Mouse (Mus musculus) myocyte (in vitro differentiated cells): Measurements from ENCODE around the gene Anks1b. TPM values are rescaled to one million over a fixed set of nuclear protein-coding genes. Genes with fewer than 3 reads are reported as not detected.

Experiments
- H3K27me3 ChIP-seq: one replicate; pipeline ENCODE4 v1.6.1; 2011; ENCODE audit not compliant: control insufficient read depth, insufficient read depth, insufficient read length
- H3K36me3 ChIP-seq: one replicate; pipeline ENCODE4 v1.6.1; 2011; ENCODE audit not compliant: control insufficient read depth, insufficient read depth
- H3K4me2 ChIP-seq: one replicate; pipeline ENCODE4 v1.6.1; 2011; ENCODE audit warnings: low read depth, control low read depth
- H3K4me3 ChIP-seq: one replicate; pipeline ENCODE4 v1.5.1; 2011; ENCODE audit warnings: mild to moderate bottlenecking, control low read depth, moderate library complexity
- H3K79me2 ChIP-seq: one replicate; pipeline ENCODE4 v1.6.1; 2011; ENCODE audit not compliant: control insufficient read depth, insufficient read depth
- H3ac ChIP-seq: one replicate; pipeline ENCODE4 v1.6.1; 2011; ENCODE audit not compliant: control insufficient read depth, insufficient read length
- CEBPB ChIP-seq: IDR thresholded peaks from 2 replicates; pipeline ENCODE4 v1.6.1; 2011; ENCODE audit warnings: mild to moderate bottlenecking, moderate library complexity; ENCODE audit not compliant: poor library complexity, insufficient read depth, severe bottlenecking
- E2F4 ChIP-seq: IDR thresholded peaks from one replicate; pipeline ENCODE4 v1.6.1; 2011; ENCODE audit warnings: mild to moderate bottlenecking, control low read depth, moderate library complexity; ENCODE audit not compliant: insufficient read depth
- MAX ChIP-seq: IDR thresholded peaks from one replicate; pipeline ENCODE4 v1.6.1; 2011; ENCODE audit warnings: low read depth, mild to moderate bottlenecking, control low read depth
- MYOD1 ChIP-seq, 3 experiments: IDR thresholded peaks; one replicate each; pipeline ENCODE4 v1.6.1; 2011; ENCODE audit warnings: control low read depth in 2 of 3, low read depth in 2 of 3, mild to moderate bottlenecking in 2 of 3, moderate library complexity in 1 of 3; ENCODE audit not compliant: insufficient read length in 2 of 3, control insufficient read depth in 1 of 3
- MYOG ChIP-seq, 3 experiments: IDR thresholded peaks; one replicate each; pipeline ENCODE4 v1.6.1; 2011; ENCODE audit warnings: control low read depth in 2 of 3, low read depth in 2 of 3, mild to moderate bottlenecking in 2 of 3; ENCODE audit not compliant: insufficient read length in 2 of 3, control insufficient read depth in 1 of 3, insufficient read depth in 1 of 3
- POLR2A ChIP-seq: IDR thresholded peaks from one replicate; pipeline ENCODE4 v1.6.1; 2011; ENCODE audit warnings: low read depth, mild to moderate bottlenecking, control low read depth, moderate library complexity; ENCODE audit not compliant: insufficient read length
- POLR2AphosphoS2 ChIP-seq: IDR thresholded peaks from one replicate; pipeline ENCODE4 v1.6.1; 2011; ENCODE audit warnings: low read depth, control low read depth; ENCODE audit not compliant: insufficient read length
- REST ChIP-seq: IDR thresholded peaks from one replicate; pipeline ENCODE4 v1.6.1; 2011; ENCODE audit warnings: mild to moderate bottlenecking, control low read depth, moderate library complexity; ENCODE audit not compliant: insufficient read depth, insufficient read length
- SRF ChIP-seq: IDR thresholded peaks from one replicate; pipeline ENCODE4 v1.6.1; 2011; ENCODE audit warnings: low read depth; ENCODE audit not compliant: control insufficient read depth, insufficient read length
- TCF12 ChIP-seq: IDR thresholded peaks from one replicate; pipeline ENCODE4 v1.6.1; 2011; ENCODE audit warnings: mild to moderate bottlenecking, control low read depth; ENCODE audit not compliant: poor library complexity, insufficient read depth, severe bottlenecking
- TCF3 ChIP-seq: IDR thresholded peaks from one replicate; pipeline ENCODE4 v1.6.1; 2011; ENCODE audit warnings: low read depth, control low read depth; ENCODE audit not compliant: insufficient read length
- USF1 ChIP-seq: IDR thresholded peaks from one replicate; pipeline ENCODE4 v1.6.1; 2011; ENCODE audit warnings: low read depth, mild to moderate bottlenecking, control low read depth, moderate library complexity
- polyA plus RNA-seq: library from polyadenylated mRNA; unstranded; fragments of >200 nt; fragmentation: generic; extraction: Trizol; gene quantifications from one replicate; pipeline ENCODE4 v1.2.1, GENCODE M21; 2012; ENCODE audit warnings: missing spikeins

Anks1b gene
- polyA plus RNA-seq, 1 experiment, result 0.13 TPM

DNA sequence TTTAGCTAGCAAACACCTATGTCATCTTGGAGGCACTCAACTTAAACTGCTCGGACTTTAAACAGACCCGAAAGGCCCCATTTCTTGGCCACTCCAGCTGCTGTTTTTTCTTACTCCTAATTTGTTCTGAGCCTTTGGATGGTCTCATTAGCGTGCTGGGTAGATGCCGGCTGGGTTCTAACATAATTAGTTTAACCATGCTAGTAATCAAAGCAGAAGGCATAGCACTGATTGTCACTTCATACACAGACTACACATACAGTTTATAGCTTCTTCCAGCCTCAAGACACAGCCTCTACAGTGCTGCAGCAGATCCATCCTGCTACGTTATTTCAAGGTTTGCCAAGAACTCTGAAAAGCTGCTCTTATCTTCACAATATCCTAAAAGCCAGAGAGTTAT, 1120.6 kb downstream of the Anks1b start:
- no peaks in the 10 kb centered on the region for H3K27me3 ChIP-seq
- no peaks in the 10 kb centered on the region for H3K79me2 ChIP-seq
- TF ChIP-seq REST (no peak), MAX (no peak), POLR2A (no peak), POLR2AphosphoS2 (no peak), CEBPB (no peak), TCF12 (no peak), SRF (no peak), TCF3 (no peak), MYOD1 (IDR thresholded peaks at IDR 0.05; ENCODE audit: control insufficient read depth in 1 of 3, insufficient read length in 2 of 3, low read depth in 2 of 3) (no peak)
- peaks cover 39% of the 10 kb centered on the region for H3K36me3 ChIP-seq
- H3ac ChIP-seq, result no peak overlapping the region
- no peak overlapping the region for H3K4me3 ChIP-seq
- H3K4me2 ChIP-seq, result no peak overlapping the region

DNA sequence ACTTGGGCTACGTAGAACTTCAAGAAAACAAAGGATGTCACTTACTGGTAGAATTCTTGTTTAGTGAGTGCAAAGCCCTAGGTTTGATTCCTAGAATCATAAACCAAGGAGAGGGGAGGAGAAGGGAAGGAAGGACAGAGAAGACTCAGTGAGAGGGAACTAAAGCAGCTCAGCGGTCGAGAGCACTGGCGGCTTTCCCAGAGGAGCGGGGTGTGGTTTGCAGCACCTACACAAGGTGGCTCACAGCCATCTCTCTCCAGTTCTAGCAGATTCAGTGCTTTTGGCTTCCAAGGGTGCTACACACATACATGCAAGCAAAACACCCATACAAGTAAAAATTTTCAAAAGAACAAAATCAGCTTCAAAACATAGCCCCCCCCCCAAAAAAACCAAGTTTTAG, 1126.6 kb downstream of the Anks1b start:
- Histone ChIP-seq H3K79me2 (no peaks in the 10 kb centered on the region), H3K36me3 (peaks cover 18% of the 10 kb centered on the region), H3ac (no peak overlapping the region), H3K4me3 (no peak overlapping the region), H3K27me3 (no peaks in the 10 kb centered on the region), H3K4me2 (no peak overlapping the region)
- TF ChIP-seq POLR2AphosphoS2, result no peak
- no peak for TF ChIP-seq POLR2A
- TF ChIP-seq E2F4, result no peak
- TF ChIP-seq MYOG (IDR thresholded peaks at IDR 0.05; ENCODE audit: control insufficient read depth in 1 of 3, insufficient read depth in 1 of 3, insufficient read length in 2 of 3, low read depth in 2 of 3), result no peak
- TF ChIP-seq TCF12, result no peak
- TF ChIP-seq USF1, result no peak
- no peak for TF ChIP-seq TCF3
- TF ChIP-seq MAX, result no peak
- no peak for TF ChIP-seq CEBPB
- TF ChIP-seq MYOD1 (IDR thresholded peaks at IDR 0.05; ENCODE audit: control insufficient read depth in 1 of 3, insufficient read length in 2 of 3, low read depth in 2 of 3), result no peak
- TF ChIP-seq SRF, result no peak

GRCm38 (mm10) chr10:91001421-91001820, 1128.1 kb downstream of the Anks1b start:
- TF ChIP-seq E2F4 (no peak), REST (no peak), TCF3 (no peak), MYOG (IDR thresholded peaks at IDR 0.05; ENCODE audit: control insufficient read depth in 1 of 3, insufficient read depth in 1 of 3, insufficient read length in 2 of 3, low read depth in 2 of 3) (no peak)

DNA sequence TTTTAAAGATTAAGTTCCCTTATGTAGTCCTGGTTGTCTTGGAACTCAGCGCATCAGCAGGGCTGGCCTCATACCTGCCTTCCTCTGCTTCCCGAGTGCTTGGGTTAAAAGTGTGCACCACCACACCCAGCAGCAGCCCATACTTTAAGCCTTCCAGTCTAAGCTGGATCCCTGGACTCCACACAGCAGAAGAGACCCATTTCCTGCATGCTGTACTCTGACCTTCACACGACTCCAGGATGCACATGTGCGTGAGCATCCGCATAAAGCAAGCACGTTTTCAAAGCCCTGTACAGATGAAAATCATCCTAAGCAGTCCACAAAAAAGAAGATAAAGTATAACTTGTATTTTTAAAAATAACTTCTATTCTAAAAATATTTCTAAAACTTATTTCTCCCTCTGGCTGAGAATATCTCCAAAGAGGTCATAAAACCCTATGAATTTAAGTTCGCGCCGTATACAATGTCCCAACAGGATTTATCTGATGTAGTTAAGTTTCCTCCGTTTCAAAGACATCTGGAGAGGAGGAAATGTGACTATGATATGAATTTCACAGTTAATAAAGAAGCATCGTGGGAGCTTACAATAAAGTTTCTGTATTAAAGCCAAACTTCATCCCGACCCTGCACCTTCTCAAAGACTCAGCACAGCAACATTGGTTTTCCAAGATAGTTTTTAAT, 1132.7 kb downstream of the Anks1b start:
- no peak overlapping the region for H3ac ChIP-seq
- H3K27me3 ChIP-seq, result no peaks in the 10 kb centered on the region
- no peak overlapping the region for H3K4me3 ChIP-seq
- H3K36me3 ChIP-seq, result peaks cover 16% of the 10 kb centered on the region
- no peak for TF ChIP-seq POLR2AphosphoS2
- no peak for TF ChIP-seq TCF12
- no peak for TF ChIP-seq E2F4
- TF ChIP-seq CEBPB, result no peak
- TF ChIP-seq REST, result no peak
- TF ChIP-seq TCF3, result no peak
- TF ChIP-seq POLR2A, result no peak
- TF ChIP-seq MYOD1 (IDR thresholded peaks at IDR 0.05; ENCODE audit: control insufficient read depth in 1 of 3, insufficient read length in 2 of 3, low read depth in 2 of 3), result no peak
- no peak for TF ChIP-seq MAX
- no peak for TF ChIP-seq SRF
- TF ChIP-seq USF1, result no peak
- no peak for TF ChIP-seq MYOG (IDR thresholded peaks at IDR 0.05; ENCODE audit: control insufficient read depth in 1 of 3, insufficient read depth in 1 of 3, insufficient read length in 2 of 3, low read depth in 2 of 3)
- no peak overlapping the region for H3K4me2 ChIP-seq
- H3K79me2 ChIP-seq, result no peaks in the 10 kb centered on the region

More at GRCm38 (mm10) chr10:91001421-91001820, 1128.1 kb downstream of the Anks1b start:
- H3K36me3 ChIP-seq, result peaks cover 15% of the 10 kb centered on the region
- H3K4me2 ChIP-seq, result no peak overlapping the region
- no peak overlapping the region for H3K4me3 ChIP-seq
- no peaks in the 10 kb centered on the region for H3K79me2 ChIP-seq
- H3ac ChIP-seq, result no peak overlapping the region
- no peaks in the 10 kb centered on the region for H3K27me3 ChIP-seq

Other genes with a start within 250 kb of the Anks1b start
- gene Scyl2, start 187.2 kb upstream of the Anks1b start, polyA plus RNA-seq, result 7.2 TPM
- 4.5 TPM for gene Actr6, start 141.2 kb upstream of the Anks1b start, polyA plus RNA-seq
- 16.0 TPM for gene Uhrf1bp1l, start 128.5 kb upstream of the Anks1b start, polyA plus RNA-seq